ENCODE assay signal across 10 mouse cellular contexts in the genomic region with DNA sequence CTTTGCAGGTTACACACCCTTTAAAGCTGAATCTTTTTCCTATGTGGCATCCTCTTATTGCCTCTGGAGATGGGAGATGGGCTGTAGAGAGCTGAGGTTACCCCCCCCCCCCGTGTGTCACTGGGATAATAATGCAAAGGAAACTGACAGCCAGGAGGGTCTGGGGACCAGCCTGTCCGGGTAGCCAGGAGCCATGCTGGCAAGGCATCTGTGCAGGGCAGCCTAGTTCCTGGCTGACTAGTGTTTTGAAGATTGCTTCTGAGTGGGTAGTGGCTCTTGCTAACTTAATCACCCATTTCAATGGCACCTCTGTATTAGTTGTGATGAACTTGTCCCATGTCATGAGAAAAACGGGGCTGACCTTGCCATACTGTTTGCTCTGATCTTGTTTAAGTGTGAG. TPM values are rescaled to one million over a fixed set of nuclear protein-coding genes. Genes with fewer than 3 reads are reported as not detected.
DNase-seq lines count a peak whose midpoint lies in the region; ATAC-seq lines count a peak whose summit lies in the region.
"Had no signal": no experiment of that assay in that cellular context is flagged by ENCODE, and none has a peak within 500 bp of the region (broad histone marks: within the 10 kb centered on the region; RNA-seq: fewer than 3 reads in every experiment).

No protein-coding gene starts in this region.

- H3K9me3 ChIP-seq in heart, embryonic 14.5 days (ENCODE audit: control insufficient read depth, low read length): no peaks in the 10 kb centered on the region
- H3K9me3 ChIP-seq in embryonic facial prominence, embryonic 10.5 days: no peaks in the 10 kb centered on the region
- H3K9me3 ChIP-seq in hindbrain, embryonic 14.5 days (ENCODE audit: control insufficient read depth, low read length): no peaks in the 10 kb centered on the region
- no peaks in the 10 kb centered on the region for H3K9me3 ChIP-seq in midbrain, embryonic 12.5 days

- no peak for ATAC-seq in heart, embryonic 14.5 days (ENCODE audit: insufficient number of reproducible peaks, insufficient read depth, low FRiP score, low read depth)
- ATAC-seq in hindbrain, embryonic 14.5 days (ENCODE audit: low FRiP score): no peak
- no peak for ATAC-seq in midbrain, embryonic 12.5 days (ENCODE audit: low FRiP score, low read depth)
- ATAC-seq: activated CD4-positive, CD25-positive, alpha-beta regulatory T cell, adult 4 months had no signal

- DNase-seq in heart, postnatal 25 days (ENCODE audit: low spot score): no peak
- DNase-seq in embryonic facial prominence, embryonic 10.5 days (ENCODE audit: low spot score): no peak
- DNase-seq in hindbrain, embryonic 14.5 days (ENCODE audit: low spot score): no peak
- DNase-seq in right cerebral cortex, adult 18-20 months: no peak
- DNase-seq in urinary bladder, postnatal 25 days (ENCODE audit: low spot score): no peak
- DNase-seq in gastrocnemius, postnatal 25 days: no peak
- DNase-seq: thymus, adult 18-20 months had no signal

- 41% methylated on average over 3 of the region's 3 CpGs for WGBS in heart, embryonic 14.5 days
- WGBS in embryonic facial prominence, embryonic 10.5 days: 44% methylated on average over 3 of the region's 3 CpGs
- WGBS in hindbrain, embryonic 14.5 days: 39% methylated on average over 3 of the region's 3 CpGs
- 57% methylated on average over 3 of the region's 3 CpGs for WGBS in midbrain, embryonic 12.5 days

- H3K4me2 ChIP-seq in heart, embryonic 14.5 days (ENCODE audit: low read length): peak overlapping the region; percentile 74
- peak overlapping the region; percentile 65 for H3K4me2 ChIP-seq in hindbrain, embryonic 14.5 days (replicated peaks)
- H3K4me2 ChIP-seq in midbrain, embryonic 12.5 days (replicated peaks): peak overlapping the region; percentile 90

- no peaks in the 10 kb centered on the region for H3K27me3 ChIP-seq in heart, embryonic 14.5 days (ENCODE audit: control insufficient read depth, insufficient read depth, low read length)
- H3K27me3 ChIP-seq in embryonic facial prominence, embryonic 10.5 days (replicated peaks; ENCODE audit: low read depth, poor library complexity, severe bottlenecking): no peaks in the 10 kb centered on the region
- H3K27me3 ChIP-seq in hindbrain, embryonic 14.5 days (ENCODE audit: control insufficient read depth, insufficient read depth, low read length): no peaks in the 10 kb centered on the region
- no peaks in the 10 kb centered on the region for H3K27me3 ChIP-seq in midbrain, embryonic 12.5 days

- peak overlapping the region in 1 of 2 experiments; percentile 76; a peak in 1 of 4 replicates for H3K4me3 ChIP-seq in heart, embryonic 14.5 days (ENCODE audit: control insufficient read depth in 1 of 2, insufficient read depth in 1 of 2, low read depth in 1 of 2, low read length in 2 of 2)
- peak overlapping the region; percentile 80 for H3K4me3 ChIP-seq in embryonic facial prominence, embryonic 10.5 days
- H3K4me3 ChIP-seq in hindbrain, embryonic 14.5 days (replicated peaks; ENCODE audit: low read length): peak overlapping the region; percentile 85
- peak overlapping the region; percentile 75 for H3K4me3 ChIP-seq in midbrain, embryonic 12.5 days

- no peak overlapping the region for H3K27ac ChIP-seq in heart, embryonic 14.5 days (replicated peaks in 1 of 2; ENCODE audit: control insufficient read depth in 1 of 2, insufficient read depth in 1 of 2, low read depth in 2 of 2, low read length in 2 of 2)
- H3K27ac ChIP-seq in embryonic facial prominence, embryonic 10.5 days (replicated peaks): no peak overlapping the region
- H3K27ac ChIP-seq in hindbrain, embryonic 14.5 days: no peak overlapping the region
- H3K27ac ChIP-seq in midbrain, embryonic 12.5 days (replicated peaks): no peak overlapping the region

- H3K9ac ChIP-seq in heart, embryonic 14.5 days (ENCODE audit: low read length): peak overlapping the region; percentile 87
- H3K9ac ChIP-seq in hindbrain, embryonic 14.5 days: peak overlapping the region; percentile 82; the same call in 1 of the 2 replicates
- H3K9ac ChIP-seq in midbrain, embryonic 12.5 days (replicated peaks): peak overlapping the region; percentile 79

- peaks cover 21 to 41% of the 10 kb centered on the region in 2 experiments for H3K4me1 ChIP-seq in heart, embryonic 14.5 days (ENCODE audit: control insufficient read depth in 2 of 2, insufficient read depth in 2 of 2, low read length in 2 of 2)
- peaks cover 45% of the 10 kb centered on the region for H3K4me1 ChIP-seq in embryonic facial prominence, embryonic 10.5 days
- peaks cover 38% of the 10 kb centered on the region for H3K4me1 ChIP-seq in hindbrain, embryonic 14.5 days (replicated peaks; ENCODE audit: control insufficient read depth, insufficient read depth, low read length)
- H3K4me1 ChIP-seq in midbrain, embryonic 12.5 days: peaks cover 41% of the 10 kb centered on the region

- peaks cover 18% of the 10 kb centered on the region for H3K36me3 ChIP-seq in heart, embryonic 14.5 days (ENCODE audit: control insufficient read depth, insufficient read depth, low read length)
- H3K36me3 ChIP-seq in embryonic facial prominence, embryonic 10.5 days (replicated peaks): peaks cover 31% of the 10 kb centered on the region
- peaks cover 16% of the 10 kb centered on the region for H3K36me3 ChIP-seq in hindbrain, embryonic 14.5 days (replicated peaks; ENCODE audit: control insufficient read depth, insufficient read depth)
- peaks cover 17% of the 10 kb centered on the region for H3K36me3 ChIP-seq in midbrain, embryonic 12.5 days

- intact Hi-C loops in heart, postnatal 25 days (cut with DNase I): loop anchor here (5.0 to 10.0 kb wide), 3 partner anchors 104 to 164 kb away; a partner anchor contains a TSS

RNA-seq across cellular contexts. Expression of a gene that starts 1.7 kb away (rescaled TPM):
- 18.3 and 18.8 TPM in 2 replicates for polyA plus RNA-seq in heart, embryonic 14.5 days (2014; fragmentation: Nextera tagmentation; extraction: Ambion mirVana)
- 10 to 100 TPM; 12.0 to 12.6 TPM for total RNA-seq in heart, postnatal 25 days (2021)
- polyA plus RNA-seq in embryonic facial prominence, embryonic 10.5 days (2016; fragmentation: Nextera tagmentation; extraction: Ambion mirVana): 50.5 and 53.4 TPM in 2 replicates
- 23.0 and 24.1 TPM in 2 replicates for polyA plus RNA-seq in hindbrain, embryonic 14.5 days (2014; fragmentation: Nextera tagmentation; extraction: Ambion mirVana)
- 42.4 and 43.7 TPM in 2 replicates for polyA plus RNA-seq in midbrain, embryonic 12.5 days (2016; fragmentation: Nextera tagmentation; extraction: Ambion mirVana)
- total RNA-seq in gastrocnemius, postnatal 25 days (2021): 1 to 10 TPM; 6.0 to 6.1 TPM

RNA-seq across cellular contexts. Expression of a gene that starts 2.9 kb away (rescaled TPM):
- 117 and 126 TPM in 2 replicates for polyA plus RNA-seq in heart, embryonic 14.5 days (2014; fragmentation: Nextera tagmentation; extraction: Ambion mirVana)
- 10 to 100 TPM; 89.3 to 94.8 TPM for total RNA-seq in heart, postnatal 25 days (2021)
- 164 and 170 TPM in 2 replicates for polyA plus RNA-seq in embryonic facial prominence, embryonic 10.5 days (2016; fragmentation: Nextera tagmentation; extraction: Ambion mirVana)
- 327 and 382 TPM in 2 replicates for polyA plus RNA-seq in hindbrain, embryonic 14.5 days (2014; fragmentation: Nextera tagmentation; extraction: Ambion mirVana)
- polyA plus RNA-seq in midbrain, embryonic 12.5 days (2016; fragmentation: Nextera tagmentation; extraction: Ambion mirVana): 242 and 258 TPM in 2 replicates
- 10 to 100 TPM; 49.3 to 53.1 TPM for total RNA-seq in gastrocnemius, postnatal 25 days (2021)

RNA-seq across cellular contexts. Expression of a gene that starts 48.3 kb away (rescaled TPM):
- 0.62 and 1.8 TPM in 2 replicates for polyA plus RNA-seq in heart, embryonic 14.5 days (2014; fragmentation: Nextera tagmentation; extraction: Ambion mirVana)
- total RNA-seq in heart, postnatal 25 days (2021): under 1 TPM; 0.36 to 0.70 TPM
- 1.0 and 1.1 TPM in 2 replicates for polyA plus RNA-seq in embryonic facial prominence, embryonic 10.5 days (2016; fragmentation: Nextera tagmentation; extraction: Ambion mirVana)
- 2.5 and 2.8 TPM in 2 replicates for polyA plus RNA-seq in hindbrain, embryonic 14.5 days (2014; fragmentation: Nextera tagmentation; extraction: Ambion mirVana)
- polyA plus RNA-seq in midbrain, embryonic 12.5 days (2016; fragmentation: Nextera tagmentation; extraction: Ambion mirVana): 1.4 TPM in 2 replicates
- total RNA-seq in gastrocnemius, postnatal 25 days (2021): under 1 TPM; 0.33 to 0.38 TPM
- polyA plus RNA-seq: activated CD4-positive, CD25-positive, alpha-beta regulatory T cell, adult 4 months had no signal

RNA-seq across cellular contexts. Expression of a gene that starts 57.5 kb away (rescaled TPM):
- 4.4 and 6.4 TPM in 2 replicates for polyA plus RNA-seq in heart, embryonic 14.5 days (2014; fragmentation: Nextera tagmentation; extraction: Ambion mirVana)
- 1 to 10 TPM; 1.9 to 2.3 TPM for total RNA-seq in heart, postnatal 25 days (2021)
- polyA plus RNA-seq in embryonic facial prominence, embryonic 10.5 days (2016; fragmentation: Nextera tagmentation; extraction: Ambion mirVana): 8.0 and 8.4 TPM in 2 replicates
- 9.9 and 10.0 TPM in 2 replicates for polyA plus RNA-seq in hindbrain, embryonic 14.5 days (2014; fragmentation: Nextera tagmentation; extraction: Ambion mirVana)
- polyA plus RNA-seq in midbrain, embryonic 12.5 days (2016; fragmentation: Nextera tagmentation; extraction: Ambion mirVana): 6.5 and 7.1 TPM in 2 replicates
- 1 to 10 TPM; 1.0 to 1.2 TPM for total RNA-seq in gastrocnemius, postnatal 25 days (2021)

RNA-seq across cellular contexts. Expression of a gene that starts 59.9 kb away (rescaled TPM):
- polyA plus RNA-seq in heart, embryonic 14.5 days (2014; fragmentation: Nextera tagmentation; extraction: Ambion mirVana): 125 and 128 TPM in 2 replicates
- 10 to 100 TPM; 80.9 to 87.7 TPM for total RNA-seq in heart, postnatal 25 days (2021)
- polyA plus RNA-seq in embryonic facial prominence, embryonic 10.5 days (2016; fragmentation: Nextera tagmentation; extraction: Ambion mirVana): 204 and 208 TPM in 2 replicates
- 318 and 321 TPM in 2 replicates for polyA plus RNA-seq in hindbrain, embryonic 14.5 days (2014; fragmentation: Nextera tagmentation; extraction: Ambion mirVana)
- polyA plus RNA-seq in midbrain, embryonic 12.5 days (2016; fragmentation: Nextera tagmentation; extraction: Ambion mirVana): 228 and 237 TPM in 2 replicates
- 10 to 100 TPM; 56.1 to 56.5 TPM for total RNA-seq in gastrocnemius, postnatal 25 days (2021)
